Mouse (Mus musculus): ENCODE measurements around the gene Bmp5. TPM values are rescaled to one million over a fixed set of nuclear protein-coding genes. Genes with fewer than 3 reads are reported as not detected.

Gene Bmp5
- total RNA-seq, 1 experiment: 0.13 TPM

- DNase-seq (ENCODE audit: low read depth, low spot score): no peak
- no peak overlapping the region for H3K27ac ChIP-seq (ENCODE audit: insufficient read depth, low read depth, low read length, poor library complexity, severe bottlenecking)
- H3K4me1 ChIP-seq (ENCODE audit: control insufficient read depth in 2 of 2, insufficient read depth in 2 of 2, low read length in 2 of 2, poor library complexity in 1 of 2): no peaks in the 10 kb centered on the region
Observed at GRCm38 (mm10) chr9:75778762-75779346, 3.7 kb downstream of the Bmp5 start.

DNA sequence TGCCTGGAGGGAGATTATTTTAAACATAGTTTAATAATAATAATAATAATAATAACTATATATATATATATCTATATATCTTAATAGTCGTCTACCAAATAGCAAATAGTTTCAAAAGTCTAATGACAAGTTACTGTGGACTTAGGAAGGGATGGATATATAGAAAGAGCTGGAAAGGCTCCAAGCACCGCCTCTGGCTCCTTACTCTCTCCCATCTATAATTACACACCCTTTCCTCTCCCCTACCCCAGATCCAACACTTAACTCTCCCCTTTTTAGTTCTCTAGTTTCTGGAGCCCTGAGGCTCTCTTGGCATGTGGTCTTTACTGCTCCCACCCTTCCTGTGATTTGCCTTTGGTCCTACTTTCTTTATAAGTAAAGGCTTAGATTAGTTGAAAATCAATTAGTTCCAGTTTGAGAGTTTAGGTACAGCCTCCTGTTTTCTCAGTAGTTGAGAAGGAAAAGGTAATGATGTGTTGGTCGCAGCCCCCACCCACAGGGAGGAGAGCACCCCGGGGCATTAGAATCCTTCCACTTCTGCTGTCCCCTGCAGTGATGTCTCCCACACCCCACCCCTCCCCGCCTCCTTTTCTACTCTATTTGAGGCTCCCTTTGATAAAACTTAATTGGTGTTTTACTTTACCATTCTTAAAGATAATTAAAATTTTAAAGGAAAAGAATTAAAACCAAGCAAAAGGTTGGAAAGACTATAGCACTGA, 5.6 kb downstream of the Bmp5 start:
- Histone ChIP-seq H3K27ac (ENCODE audit: insufficient read depth, low read depth, low read length, poor library complexity, severe bottlenecking) (no peak overlapping the region), H3K9ac (ENCODE audit: insufficient read depth, low read depth, low read length, poor library complexity, severe bottlenecking) (no peak overlapping the region), H3K4me1 (ENCODE audit: control insufficient read depth in 2 of 2, insufficient read depth in 2 of 2, low read length in 2 of 2, poor library complexity in 1 of 2) (no peaks in the 10 kb centered on the region), H3K9me3 (ENCODE audit: control insufficient read depth, insufficient read depth, low read depth, low read length) (no peaks in the 10 kb centered on the region), H3K36me3 (ENCODE audit: control insufficient read depth, insufficient read depth, low read length, poor library complexity, severe bottlenecking) (no peaks in the 10 kb centered on the region), H3K4me3 (ENCODE audit: insufficient read depth in 1 of 2, low read depth in 1 of 2, low read length in 2 of 2, poor library complexity in 1 of 2, severe bottlenecking in 1 of 2) (no peak overlapping the region)
- no peak for TF ChIP-seq HCFC1 (IDR thresholded peaks at IDR 0.05; ENCODE audit: borderline replicate concordance, insufficient read depth, low read length)
- in situ Hi-C loops (cut with MboI; ENCODE audit: low sequenced_read_pairs in 2 of 2, unreplicated experiment in 2 of 2): no loop called here
- DNase-seq (ENCODE audit: low read depth, low spot score): no peak

More at GRCm38 (mm10) chr9:75778762-75779346, 3.7 kb downstream of the Bmp5 start:
- no peaks in the 10 kb centered on the region for H3K36me3 ChIP-seq (ENCODE audit: control insufficient read depth, insufficient read depth, low read length, poor library complexity, severe bottlenecking)
- no peaks in the 10 kb centered on the region for H3K9me3 ChIP-seq (ENCODE audit: control insufficient read depth, insufficient read depth, low read depth, low read length)
- no peak overlapping the region for H3K9ac ChIP-seq (ENCODE audit: insufficient read depth, low read depth, low read length, poor library complexity, severe bottlenecking)
- no peak for TF ChIP-seq MAFK (IDR thresholded peaks at IDR 0.05; ENCODE audit: insufficient read depth, low read depth, low read length)
- in situ Hi-C loops (cut with MboI; ENCODE audit: low sequenced_read_pairs in 2 of 2, unreplicated experiment in 2 of 2): no loop called here
- no peak overlapping the region for H3K4me3 ChIP-seq (ENCODE audit: insufficient read depth in 1 of 2, low read depth in 1 of 2, low read length in 2 of 2, poor library complexity in 1 of 2, severe bottlenecking in 1 of 2)

DNA sequence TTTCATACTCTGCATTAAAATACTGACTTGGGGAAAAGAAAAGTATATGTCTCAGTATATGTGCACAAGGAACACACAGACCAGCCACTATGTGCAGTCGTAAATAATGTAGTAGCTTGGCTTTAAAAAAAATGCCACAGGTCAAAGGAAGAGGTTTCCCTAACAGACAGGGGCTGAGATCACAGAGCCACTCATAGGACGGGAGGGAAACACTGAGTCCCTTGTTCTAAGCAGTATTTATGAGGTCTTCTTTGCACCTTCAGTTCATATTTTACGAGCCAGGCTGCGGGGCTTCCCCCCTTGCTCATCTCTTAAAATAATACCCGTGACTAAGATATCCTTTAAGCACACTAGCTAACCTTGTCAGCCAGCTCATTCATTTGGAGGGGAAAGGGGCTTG, 6.4 kb downstream of the Bmp5 start:
- in situ Hi-C loops (cut with MboI; ENCODE audit: low sequenced_read_pairs in 2 of 2, unreplicated experiment in 2 of 2): no loop called here
- H3K9ac ChIP-seq (ENCODE audit: insufficient read depth, low read depth, low read length, poor library complexity, severe bottlenecking): no peak overlapping the region
- H3K36me3 ChIP-seq (ENCODE audit: control insufficient read depth, insufficient read depth, low read length, poor library complexity, severe bottlenecking): no peaks in the 10 kb centered on the region
- TF ChIP-seq CHD2 (IDR thresholded peaks at IDR 0.05; ENCODE audit: low read depth, low read length) (no peak), HCFC1 (IDR thresholded peaks at IDR 0.05; ENCODE audit: borderline replicate concordance, insufficient read depth, low read length) (no peak)
- no peak overlapping the region for H3K4me3 ChIP-seq (ENCODE audit: insufficient read depth in 1 of 2, low read depth in 1 of 2, low read length in 2 of 2, poor library complexity in 1 of 2, severe bottlenecking in 1 of 2)
- no peaks in the 10 kb centered on the region for H3K4me1 ChIP-seq (ENCODE audit: control insufficient read depth in 2 of 2, insufficient read depth in 2 of 2, low read length in 2 of 2, poor library complexity in 1 of 2)
- H3K27ac ChIP-seq (ENCODE audit: insufficient read depth, low read depth, low read length, poor library complexity, severe bottlenecking): no peak overlapping the region
- no peak for DNase-seq (ENCODE audit: low read depth, low spot score)
- H3K9me3 ChIP-seq (ENCODE audit: control insufficient read depth, insufficient read depth, low read depth, low read length): no peaks in the 10 kb centered on the region

DNA sequence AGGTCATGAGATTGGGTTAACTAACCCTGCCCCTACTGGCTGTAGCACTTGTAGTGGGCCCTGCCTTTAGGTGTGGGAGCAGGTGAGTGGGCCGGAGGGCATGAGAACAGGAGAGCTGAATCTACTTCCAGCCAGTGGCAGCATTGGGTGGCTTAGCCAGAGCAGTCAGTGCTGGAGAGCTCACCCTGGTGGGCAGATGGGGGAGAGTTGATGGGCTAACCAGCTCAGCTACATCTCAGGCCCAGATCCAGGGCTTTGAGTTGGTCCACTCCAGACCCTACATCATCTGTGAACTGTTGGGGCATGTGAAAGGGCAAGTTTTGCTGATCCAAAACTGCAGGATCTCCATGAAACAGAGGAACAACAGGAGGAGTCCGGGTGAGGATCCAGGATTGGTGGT, 8.4 kb downstream of the Bmp5 start:
- Histone ChIP-seq H3K4me3 (ENCODE audit: insufficient read depth in 1 of 2, low read depth in 1 of 2, low read length in 2 of 2, poor library complexity in 1 of 2, severe bottlenecking in 1 of 2) (no peak overlapping the region), H3K27ac (ENCODE audit: insufficient read depth, low read depth, low read length, poor library complexity, severe bottlenecking) (no peak overlapping the region), H3K36me3 (ENCODE audit: control insufficient read depth, insufficient read depth, low read length, poor library complexity, severe bottlenecking) (no peaks in the 10 kb centered on the region), H3K9ac (ENCODE audit: insufficient read depth, low read depth, low read length, poor library complexity, severe bottlenecking) (no peak overlapping the region), H3K9me3 (ENCODE audit: control insufficient read depth, insufficient read depth, low read depth, low read length) (no peaks in the 10 kb centered on the region), H3K4me1 (ENCODE audit: control insufficient read depth in 2 of 2, insufficient read depth in 2 of 2, low read length in 2 of 2, poor library complexity in 1 of 2) (no peaks in the 10 kb centered on the region)
- TF ChIP-seq ZNF384 (IDR thresholded peaks at IDR 0.05; ENCODE audit: low read depth, low read length) (no peak), ZC3H11A (IDR thresholded peaks at IDR 0.05; ENCODE audit: borderline replicate concordance, low read depth, low read length) (no peak), CHD2 (IDR thresholded peaks at IDR 0.05; ENCODE audit: low read depth, low read length) (no peak), MAFK (IDR thresholded peaks at IDR 0.05; ENCODE audit: insufficient read depth, low read depth, low read length) (no peak), HCFC1 (IDR thresholded peaks at IDR 0.05; ENCODE audit: borderline replicate concordance, insufficient read depth, low read length) (no peak)
- in situ Hi-C loops (cut with MboI; ENCODE audit: low sequenced_read_pairs in 2 of 2, unreplicated experiment in 2 of 2): no loop called here
- no peak for DNase-seq (ENCODE audit: low read depth, low spot score)

DNA sequence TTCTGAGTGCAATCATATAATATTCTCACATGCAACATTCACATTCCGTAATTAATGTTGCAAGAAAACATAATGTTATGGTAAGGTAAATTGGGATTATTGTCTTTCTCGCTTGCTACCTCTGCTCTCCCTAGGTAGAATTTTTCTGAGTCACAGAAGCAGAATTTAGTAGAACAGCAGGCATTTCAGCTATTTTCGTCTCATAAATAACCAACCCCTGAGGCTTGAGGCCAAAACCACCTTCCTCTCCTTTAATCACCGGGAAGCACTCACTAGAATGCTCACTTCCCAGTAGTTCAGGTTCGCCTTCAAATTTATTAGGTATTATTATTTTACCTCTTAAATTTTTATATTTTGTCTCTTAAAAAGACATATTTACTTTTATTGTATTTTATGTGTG, 10.8 kb downstream of the Bmp5 start:
- Histone ChIP-seq H3K27ac (ENCODE audit: insufficient read depth, low read depth, low read length, poor library complexity, severe bottlenecking) (no peak overlapping the region), H3K9ac (ENCODE audit: insufficient read depth, low read depth, low read length, poor library complexity, severe bottlenecking) (no peak overlapping the region), H3K36me3 (ENCODE audit: control insufficient read depth, insufficient read depth, low read length, poor library complexity, severe bottlenecking) (no peaks in the 10 kb centered on the region), H3K9me3 (ENCODE audit: control insufficient read depth, insufficient read depth, low read depth, low read length) (no peaks in the 10 kb centered on the region), H3K4me3 (ENCODE audit: insufficient read depth in 1 of 2, low read depth in 1 of 2, low read length in 2 of 2, poor library complexity in 1 of 2, severe bottlenecking in 1 of 2) (no peak overlapping the region), H3K4me1 (ENCODE audit: control insufficient read depth in 2 of 2, insufficient read depth in 2 of 2, low read length in 2 of 2, poor library complexity in 1 of 2) (no peaks in the 10 kb centered on the region)
- TF ChIP-seq MAFK (IDR thresholded peaks at IDR 0.05; ENCODE audit: insufficient read depth, low read depth, low read length) (no peak), CHD2 (IDR thresholded peaks at IDR 0.05; ENCODE audit: low read depth, low read length) (no peak), HCFC1 (IDR thresholded peaks at IDR 0.05; ENCODE audit: borderline replicate concordance, insufficient read depth, low read length) (no peak), ZC3H11A (IDR thresholded peaks at IDR 0.05; ENCODE audit: borderline replicate concordance, low read depth, low read length) (no peak), ZNF384 (IDR thresholded peaks at IDR 0.05; ENCODE audit: low read depth, low read length) (no peak)
- no peak for DNase-seq (ENCODE audit: low read depth, low spot score)
- in situ Hi-C loops (cut with MboI; ENCODE audit: low sequenced_read_pairs in 2 of 2, unreplicated experiment in 2 of 2): no loop called here
